Mouse (Mus musculus) megakaryocyte, adult 5-6 weeks (primary cell): ENCODE data around the gene Fam229b. TPM values are rescaled to one million over a fixed set of nuclear protein-coding genes. Genes with fewer than 3 reads are reported as not detected.

Experiments
- ATAC-seq: 2 replicates; pipeline ENCODE4 v1.8.0; 2016; ENCODE audit warnings: mild to moderate bottlenecking, inconsistent platforms; ENCODE audit not compliant: poor library complexity, severe bottlenecking
- total RNA-seq, 2 experiments: library from RNA; stranded (forward) in 1 of 2; stranded (reverse) in 1 of 2; fragments of 153-499, 151-499 nt in 1 of 2; fragments of 221-1000, 200-1000 nt in 1 of 2; gene quantifications; 2 replicates each; pipeline versions ENCODE4 v1.2.3 to v1.2.4; 2015 to 2017

Gene Fam229b
- total RNA-seq, 2 experiments from 2014 or later: 1.9 TPM; not detected in 1

DNA sequence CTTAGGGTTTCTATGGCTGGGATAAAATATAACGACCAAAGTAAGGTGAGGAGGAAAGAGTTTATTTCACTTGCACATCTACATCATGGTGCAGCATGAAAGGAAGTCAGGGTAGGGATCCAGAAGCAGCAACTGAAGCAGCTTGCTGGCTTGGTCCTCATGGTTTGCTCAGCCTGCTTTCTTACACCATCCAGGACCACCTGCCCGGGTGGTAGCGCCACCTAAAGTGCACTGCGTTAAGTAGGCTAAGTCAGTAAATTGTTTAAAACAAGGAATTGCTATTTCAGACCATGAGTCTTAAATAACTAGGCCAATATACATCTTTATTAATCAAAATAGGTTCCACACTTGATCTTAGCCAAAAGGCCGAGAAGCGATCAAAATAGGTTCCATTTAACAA lies 5.0 kb upstream of the Fam229b start:
- ATAC-seq: no peak

DNA sequence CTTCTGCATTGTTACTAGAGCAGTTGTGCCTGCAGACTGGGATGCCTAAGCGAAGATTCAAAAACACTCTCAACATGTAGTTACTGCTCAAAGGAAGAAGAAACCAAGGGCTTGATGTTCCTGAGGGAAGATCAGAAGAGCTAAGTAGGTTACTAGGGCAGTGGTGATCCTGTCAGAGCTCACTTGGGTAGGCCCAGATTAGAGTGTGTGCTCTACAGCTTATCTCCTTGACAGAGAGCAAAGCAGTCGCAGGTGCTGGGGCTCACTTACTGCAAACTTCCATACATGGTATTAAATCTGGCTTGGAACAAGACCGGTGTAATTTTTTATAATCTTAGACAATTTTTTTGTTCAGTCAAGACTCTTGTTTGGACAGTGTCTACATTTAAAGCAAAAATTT lies 4.1 kb upstream of the Fam229b start:
- ATAC-seq: no peak

DNA sequence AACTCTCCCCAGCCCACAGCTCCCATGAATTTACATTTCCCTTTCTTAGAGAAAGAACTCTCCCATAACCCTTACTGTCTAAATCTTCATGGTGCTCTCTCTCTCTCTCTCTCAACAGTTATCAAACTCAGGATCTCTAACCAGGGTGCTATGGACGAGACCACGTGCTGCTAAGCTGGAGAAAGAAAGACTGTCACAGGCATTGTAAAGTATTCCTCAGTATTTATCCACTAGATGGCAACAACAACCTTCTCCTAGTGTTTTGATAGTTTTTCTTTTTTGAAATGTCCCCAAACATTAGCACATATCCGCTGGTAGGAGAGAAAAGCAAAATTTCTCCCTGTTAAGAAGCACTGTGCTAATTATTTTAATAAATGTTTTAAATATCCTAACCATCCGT lies 12.3 kb downstream of the Fam229b start:
- ATAC-seq: no peak

DNA sequence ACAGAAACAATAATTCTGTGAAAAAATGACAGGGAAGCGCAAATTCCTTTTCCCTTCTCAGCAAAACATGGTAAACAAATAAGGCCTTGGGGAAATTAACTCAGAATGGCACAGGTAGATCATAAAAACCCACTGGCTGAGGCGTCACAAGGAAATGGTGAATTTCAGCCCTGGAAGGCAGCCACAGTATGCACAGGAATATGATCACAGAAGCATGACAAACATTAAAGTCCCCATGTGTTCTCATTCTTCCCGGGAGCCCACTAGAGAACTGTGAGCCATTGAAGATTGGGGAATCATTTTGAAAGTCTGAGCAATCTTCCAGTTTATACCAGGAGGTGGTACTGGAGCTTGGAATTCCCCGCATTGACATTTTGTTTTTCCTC lies 24.2 kb downstream of the Fam229b start:
- ATAC-seq: no peak

DNA sequence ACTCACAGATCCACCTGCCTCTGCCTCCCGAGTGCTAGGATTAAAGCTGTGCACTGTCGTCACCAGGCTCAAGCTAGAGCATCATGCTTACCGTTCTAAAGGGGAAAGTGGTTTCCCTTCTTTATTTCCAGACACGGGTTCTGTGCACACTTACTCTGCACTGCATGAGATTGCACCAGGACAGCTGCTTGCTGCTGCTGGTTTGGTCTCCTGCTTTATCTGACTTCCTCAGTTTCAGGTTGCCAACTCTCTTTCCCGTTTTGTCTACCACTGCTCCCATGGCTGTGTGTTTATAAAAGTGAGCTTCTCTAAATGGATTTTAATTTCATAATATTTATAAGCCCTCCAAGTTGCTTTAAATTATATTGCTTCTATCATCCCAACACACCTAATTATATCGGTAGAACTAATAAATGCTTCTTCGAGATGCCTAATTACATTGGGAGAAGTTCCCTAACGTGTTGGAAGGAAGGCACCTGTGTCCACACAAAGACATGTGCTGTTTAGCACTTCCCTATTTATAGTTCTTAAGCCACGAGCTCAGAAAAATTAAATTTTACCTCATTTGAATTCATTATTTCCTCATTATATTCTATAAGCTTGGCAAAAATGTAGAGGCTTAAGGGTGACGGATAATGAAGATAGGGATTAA lies 24.8 kb downstream of the Fam229b start:
- no peak for ATAC-seq

DNA sequence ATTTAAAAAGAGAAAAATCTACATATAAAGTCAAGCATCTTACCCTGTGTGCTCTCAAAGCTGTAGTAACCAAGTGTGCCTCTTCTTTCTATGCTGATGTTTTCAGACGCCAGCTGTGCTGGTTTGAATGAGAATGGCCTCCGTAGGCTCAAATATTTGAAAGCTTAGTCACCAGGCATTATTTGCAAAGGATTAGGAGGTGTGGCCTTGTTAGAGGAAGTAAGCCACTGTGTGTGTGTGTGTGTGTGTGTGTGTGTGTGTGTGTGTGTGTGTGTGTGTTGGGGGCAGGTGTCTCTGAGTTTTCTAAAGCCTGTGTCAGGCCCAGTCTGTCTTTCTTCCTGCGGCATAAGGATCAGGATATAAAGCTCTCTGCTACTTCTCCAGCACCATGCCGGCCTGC lies 26.8 kb downstream of the Fam229b start:
- ATAC-seq: no peak

DNA sequence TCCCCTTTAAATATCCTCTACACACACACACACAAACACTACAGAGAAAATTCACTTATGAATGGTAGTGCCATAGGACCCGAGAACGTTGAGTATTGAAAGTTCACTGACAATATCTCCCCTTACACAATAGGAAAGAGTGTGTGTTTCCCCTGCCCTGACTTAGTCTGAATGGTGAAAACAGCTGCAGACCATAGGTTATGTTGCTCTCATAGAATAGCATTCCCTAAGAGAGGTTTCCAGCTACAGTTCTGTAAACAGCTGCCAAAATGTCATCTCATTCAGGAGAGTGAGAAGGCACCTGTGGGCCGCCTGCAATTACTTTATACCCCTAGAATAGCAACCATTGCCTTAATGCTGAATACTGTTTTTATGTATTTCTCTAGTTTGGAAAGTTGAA lies 27.3 kb downstream of the Fam229b start:
- no peak for ATAC-seq

DNA sequence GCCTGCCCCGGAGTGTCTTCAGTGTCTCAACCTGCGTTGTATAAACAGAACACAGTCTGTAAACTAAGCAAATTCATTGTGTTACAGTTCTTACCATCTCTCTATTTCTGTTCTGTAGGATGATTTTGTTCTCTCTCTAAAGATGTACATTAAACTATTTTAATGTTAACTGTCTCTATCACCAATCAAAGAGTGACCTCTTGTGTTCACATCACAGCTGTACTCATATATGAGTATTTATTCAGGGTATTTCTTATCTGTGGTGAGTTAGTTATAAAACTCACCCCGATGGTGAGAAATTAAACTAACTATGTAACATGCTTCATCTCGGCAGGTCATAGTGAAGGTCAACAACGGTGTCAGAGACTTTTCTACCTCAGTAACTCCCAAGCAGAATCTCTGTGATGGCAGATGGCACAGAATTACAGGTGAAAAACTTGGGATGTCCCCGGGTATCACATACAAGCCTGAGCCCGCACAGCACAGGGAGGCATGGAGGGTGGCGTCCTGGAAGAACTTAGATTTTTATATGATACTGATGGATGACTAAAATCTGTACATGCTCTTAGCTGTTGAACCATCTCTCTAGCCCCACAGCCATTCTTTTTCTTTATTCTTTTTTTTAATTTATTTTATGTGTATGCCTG lies 28.8 kb downstream of the Fam229b start:
- ATAC-seq: no peak

DNA sequence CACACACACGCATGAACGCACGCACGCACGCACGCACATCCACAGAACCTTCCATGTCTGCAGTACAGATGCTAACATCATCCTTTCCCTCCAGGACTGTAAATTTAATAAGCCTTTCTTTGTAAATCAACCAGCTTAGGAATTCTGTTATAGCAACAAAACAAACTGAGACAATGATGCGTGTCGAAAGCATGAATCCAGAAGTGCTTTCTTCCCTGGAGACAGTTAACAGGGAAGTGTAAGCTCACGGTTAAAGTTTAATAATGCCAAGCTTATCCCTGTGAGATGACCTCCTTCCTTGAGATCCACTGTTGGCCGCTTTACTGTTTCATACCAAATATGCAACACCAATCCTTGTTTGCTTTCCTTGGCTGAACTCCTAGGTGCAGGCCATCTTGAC lies 35.0 kb downstream of the Fam229b start:
- ATAC-seq: no peak

DNA sequence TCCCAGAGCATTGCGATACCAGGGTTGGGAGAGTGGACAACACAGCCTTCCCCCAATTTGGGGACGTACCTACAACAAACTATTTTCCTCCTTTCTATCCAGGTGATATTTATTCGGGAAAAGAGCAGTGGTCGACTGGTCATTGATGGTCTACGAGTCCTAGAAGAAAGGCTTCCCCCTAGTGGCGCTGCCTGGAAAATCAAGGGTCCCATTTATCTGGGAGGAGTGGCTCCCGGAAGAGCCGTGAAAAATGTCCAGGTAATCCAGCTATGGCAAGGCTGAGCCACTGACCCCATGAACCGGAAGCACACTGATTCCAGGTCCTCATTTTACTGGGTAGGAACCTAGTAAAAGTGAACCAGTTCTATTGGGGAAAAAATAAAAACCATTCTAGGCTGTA lies 36.7 kb downstream of the Fam229b start:
- ATAC-seq: no peak

DNA sequence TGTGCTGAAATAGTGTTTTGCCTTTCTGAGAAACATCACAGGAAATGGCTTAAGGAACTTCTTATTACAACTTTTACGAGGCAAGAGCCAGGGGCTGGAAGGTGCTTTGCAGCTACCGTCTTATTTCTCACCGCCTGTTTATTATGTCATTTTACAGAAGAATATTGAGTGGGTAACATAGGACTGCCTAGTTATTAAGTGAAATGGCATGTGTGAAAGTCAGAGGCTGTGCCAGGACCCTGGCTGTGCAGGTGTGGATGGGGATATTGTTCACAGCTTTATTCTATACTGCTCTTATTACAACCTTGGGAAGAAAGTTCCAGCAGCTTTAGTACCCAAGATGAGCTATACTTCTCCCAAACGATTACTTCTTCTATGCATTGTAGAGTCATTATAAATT lies 61.7 kb downstream of the Fam229b start:
- ATAC-seq: no peak

Other genes with a start within 250 kb of the Fam229b start
- 0.09 TPM in 1 of 2 replicates, not detected in the other for gene Lama4, start 168.4 kb downstream of the Fam229b start, total RNA-seq (2015)
- gene Lama4, start 168.4 kb downstream of the Fam229b start, total RNA-seq (2017): 0.04 TPM in 2 replicates
- gene Tube1, start 62 bp upstream of the Fam229b start, total RNA-seq (2015): 10.5 and 12.4 TPM in 2 replicates
- gene Tube1, start 62 bp upstream of the Fam229b start, total RNA-seq (2017): 9.8 and 13.9 TPM in 2 replicates
- not detected in 2 replicates for gene Ccn6, start 29.9 kb upstream of the Fam229b start, total RNA-seq (2015)
- not detected in 2 replicates for gene Ccn6, start 29.9 kb upstream of the Fam229b start, total RNA-seq (2017)
- gene Fyn, start 234.9 kb upstream of the Fam229b start, total RNA-seq (2015): 19.5 and 21.3 TPM in 2 replicates
- 28.9 and 36.3 TPM in 2 replicates for gene Fyn, start 234.9 kb upstream of the Fam229b start, total RNA-seq (2017)